Mouse (Mus musculus) spleen, postnatal 36 days (tissue): ENCODE data around the gene Tmem220.

Experiments
- DNase-seq, 2 experiments: peaks; one replicate each; pipeline ENCODE4 v3.0.0; 2022; ENCODE audit warnings: low spot score in 2 of 2, mixed read lengths in 1 of 2

Tmem220 gene

GRCm38 (mm10) chr11:67061311-67061710 lies 36.4 kb downstream of the Tmem220 start:
- DNase-seq, result no peak

- DNase-seq, result no peak
Measured at GRCm38 (mm10) chr11:67062726-67063125, 37.8 kb downstream of the Tmem220 start.

GRCm38 (mm10) chr11:67067741-67068140 lies 42.8 kb downstream of the Tmem220 start:
- DNase-seq, result no peak

GRCm38 (mm10) chr11:67072615-67073130 lies 47.7 kb downstream of the Tmem220 start:
- DNase-seq, result no peak

GRCm38 (mm10) chr11:67075036-67075435 lies 50.1 kb downstream of the Tmem220 start:
- DNase-seq, result no peak

GRCm38 (mm10) chr11:67076781-67077180 lies 51.8 kb downstream of the Tmem220 start:
- DNase-seq, result no peak

GRCm38 (mm10) chr11:67077435-67077834 lies 52.5 kb downstream of the Tmem220 start:
- no peak for DNase-seq

- no peak for DNase-seq
Measured at GRCm38 (mm10) chr11:67078000-67078399, 53.0 kb downstream of the Tmem220 start, which contains the start of gene Myh3. TSS of gene Myh3 (plus strand) at chr11:67078300.

GRCm38 (mm10) chr11:67078888-67079287 lies 53.9 kb downstream of the Tmem220 start:
- DNase-seq, result no peak

- DNase-seq, result no peak
Measured at GRCm38 (mm10) chr11:67079740-67080139, 54.8 kb downstream of the Tmem220 start.

- DNase-seq, result peak; percentile 16 to 17
Measured at GRCm38 (mm10) chr11:67080168-67080567, 55.2 kb downstream of the Tmem220 start.

GRCm38 (mm10) chr11:67081125-67081649 lies 56.2 kb downstream of the Tmem220 start:
- no peak for DNase-seq

- DNase-seq, result no peak
Measured at GRCm38 (mm10) chr11:67082188-67082587, 57.2 kb downstream of the Tmem220 start.

- no peak for DNase-seq
Measured at GRCm38 (mm10) chr11:67082793-67083192, 57.8 kb downstream of the Tmem220 start.

- DNase-seq, result no peak
Measured at GRCm38 (mm10) chr11:67083239-67083638, 58.3 kb downstream of the Tmem220 start.

GRCm38 (mm10) chr11:67083712-67084340 lies 58.9 kb downstream of the Tmem220 start:
- no peak for DNase-seq
